Mouse (Mus musculus): ENCODE measurements at regions not wholly inside any gene's neighbourhood (a gene's known extent, or its start where the extent isn't known, plus 50 kb on each side); places are given as distances from the start of the nearest gene placed in this dataset.

DNA sequence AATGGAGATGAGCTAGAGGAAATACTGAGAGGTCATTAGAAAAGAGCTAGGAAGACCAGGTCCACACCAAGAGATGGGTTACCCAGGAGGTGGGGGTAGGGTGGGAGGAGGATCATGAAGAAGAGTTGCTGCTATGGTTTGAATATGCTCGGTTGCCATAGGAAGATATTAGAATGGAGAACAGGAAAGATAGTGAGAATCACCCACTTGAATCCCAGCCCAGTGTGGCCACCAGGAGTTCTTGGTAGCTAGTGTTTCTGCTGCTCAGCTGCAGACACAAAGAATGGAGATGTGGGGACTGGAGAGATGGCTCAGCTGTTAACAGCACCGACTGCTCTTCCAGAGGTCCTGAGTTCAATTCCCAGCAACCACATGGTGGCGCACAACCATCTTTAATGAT is 62.4 kb upstream of the Sertad2 start:
- no peaks in the 10 kb centered on the region for H3K9me3 ChIP-seq (replicated peaks; ENCODE audit: control insufficient read depth, low read length)
- H3K36me3 ChIP-seq (replicated peaks; ENCODE audit: control insufficient read depth, insufficient read depth, low read depth, low read length): no peaks in the 10 kb centered on the region
- no peak overlapping the region for H3K9ac ChIP-seq (replicated peaks; ENCODE audit: low read length)
- ATAC-seq (replicated peaks; ENCODE audit: insufficient number of reproducible peaks, low FRiP score, low TSS enrichment, low read depth): no peak
- no peak overlapping the region for H3K4me2 ChIP-seq (ENCODE audit: low read depth, low read length)
- H3K27ac ChIP-seq (replicated peaks; ENCODE audit: low read depth, low read length): no peak overlapping the region
- no peaks in the 10 kb centered on the region for H3K27me3 ChIP-seq (ENCODE audit: control insufficient read depth, insufficient read depth, low read length)
- 83% methylated on average over 3 of the region's 3 CpGs for WGBS
- DNase-seq (ENCODE audit: low spot score): no peak
- no peaks in the 10 kb centered on the region for H3K4me1 ChIP-seq (ENCODE audit: control insufficient read depth, insufficient read depth, low read length)
- H3K4me3 ChIP-seq (ENCODE audit: low read depth, low read length): no peak overlapping the region

DNA sequence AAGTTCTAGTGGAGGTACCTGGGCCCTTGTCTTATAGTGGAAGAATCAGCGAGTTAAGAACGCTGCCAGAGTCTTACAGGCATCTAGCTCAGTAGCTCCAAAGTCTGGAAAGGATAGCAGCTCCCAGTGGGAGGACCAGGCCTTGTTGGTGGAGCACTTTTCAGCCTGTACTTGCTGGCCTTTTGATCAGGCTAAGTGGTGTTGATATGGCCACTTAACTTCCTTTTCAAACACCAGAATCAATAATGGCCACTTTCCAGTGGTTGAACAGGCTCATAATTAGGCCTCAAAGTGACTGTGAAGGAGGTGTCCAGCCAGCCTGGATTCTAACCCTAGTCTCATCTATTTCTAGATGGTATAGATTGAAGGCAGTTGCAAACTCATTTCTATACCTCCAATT is 57.7 kb upstream of the Sertad2 start:
- Histone ChIP-seq H3K4me1 (ENCODE audit: control insufficient read depth, insufficient read depth, low read length) (no peaks in the 10 kb centered on the region), H3K27ac (replicated peaks; ENCODE audit: low read depth, low read length) (no peak overlapping the region), H3K36me3 (replicated peaks; ENCODE audit: control insufficient read depth, insufficient read depth, low read depth, low read length) (no peaks in the 10 kb centered on the region), H3K9ac (replicated peaks; ENCODE audit: low read length) (no peak overlapping the region), H3K9me3 (replicated peaks; ENCODE audit: control insufficient read depth, low read length) (no peaks in the 10 kb centered on the region), H3K27me3 (ENCODE audit: control insufficient read depth, insufficient read depth, low read length) (no peaks in the 10 kb centered on the region), H3K4me2 (ENCODE audit: low read depth, low read length) (no peak overlapping the region), H3K4me3 (ENCODE audit: low read depth, low read length) (no peak overlapping the region)
- WGBS: 91% methylated on average over 2 of the region's 2 CpGs
- no peak for DNase-seq (ENCODE audit: low spot score)
- ATAC-seq (replicated peaks; ENCODE audit: insufficient number of reproducible peaks, low FRiP score, low TSS enrichment, low read depth): no peak
